Mouse (Mus musculus) spleen, postnatal 4 days (tissue): Measurements from ENCODE around the gene Fam13c.

Experiments
- DNase-seq, 2 experiments: peaks; one replicate each; pipeline ENCODE4 v3.0.0; 2022; ENCODE audit warnings: low spot score in 2 of 2

Fam13c gene

DNA sequence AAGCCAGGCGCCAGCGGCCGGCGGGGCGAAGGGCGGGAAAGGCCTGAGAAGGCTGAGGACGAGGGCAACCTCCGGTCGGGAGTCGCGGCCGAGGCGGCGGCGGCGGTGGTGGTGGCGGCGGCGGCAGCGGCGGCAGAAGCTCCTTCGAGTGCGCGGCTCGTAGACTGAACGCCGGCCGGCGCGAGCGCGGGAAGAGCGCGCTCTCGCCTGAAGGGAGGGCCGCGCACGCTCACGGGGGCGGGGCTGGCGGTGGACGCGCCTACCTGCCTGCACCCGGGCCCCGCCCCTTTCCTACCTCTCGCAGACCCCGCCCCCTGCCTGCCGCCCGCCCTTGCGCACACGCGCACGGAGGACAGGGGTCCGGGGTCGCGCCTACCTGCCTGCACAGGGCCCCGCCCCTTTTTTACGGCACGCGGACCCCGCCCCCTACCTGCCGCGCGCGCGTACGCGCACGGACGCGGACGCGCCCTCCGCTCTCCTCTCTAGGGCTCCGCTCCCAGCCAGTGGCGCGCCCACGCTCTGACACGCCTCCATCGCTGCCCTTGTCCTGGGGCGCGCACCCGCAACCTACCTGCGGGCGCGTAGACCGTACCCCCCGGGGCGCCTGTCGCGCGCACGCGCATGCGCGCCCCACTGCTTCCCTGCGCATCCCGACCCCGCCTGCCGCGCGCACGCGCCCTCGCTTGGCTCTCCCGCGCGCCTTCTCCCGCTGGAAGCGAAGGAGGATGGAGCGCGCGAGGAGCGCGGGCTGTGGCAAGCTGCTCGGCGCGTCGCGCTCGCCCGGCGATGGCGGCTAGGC lies 159.0 kb downstream of the Fam13c start:
- peak; percentile 18 to 59 for DNase-seq

- peak in 1 of 2 experiments; percentile 61 for DNase-seq
These were observed 159.6 kb downstream of the Fam13c start for GRCm38 (mm10) chr10:70599925-70600305.
